Mouse (Mus musculus): Measurements from ENCODE around the gene 2310002L09Rik.
"Not testable (repeated sequence)": the region's sequence is repeated elsewhere in the genome, so short reads cannot be mapped to it uniquely, and the experiment has no call there.

Gene 2310002L09Rik

DNA sequence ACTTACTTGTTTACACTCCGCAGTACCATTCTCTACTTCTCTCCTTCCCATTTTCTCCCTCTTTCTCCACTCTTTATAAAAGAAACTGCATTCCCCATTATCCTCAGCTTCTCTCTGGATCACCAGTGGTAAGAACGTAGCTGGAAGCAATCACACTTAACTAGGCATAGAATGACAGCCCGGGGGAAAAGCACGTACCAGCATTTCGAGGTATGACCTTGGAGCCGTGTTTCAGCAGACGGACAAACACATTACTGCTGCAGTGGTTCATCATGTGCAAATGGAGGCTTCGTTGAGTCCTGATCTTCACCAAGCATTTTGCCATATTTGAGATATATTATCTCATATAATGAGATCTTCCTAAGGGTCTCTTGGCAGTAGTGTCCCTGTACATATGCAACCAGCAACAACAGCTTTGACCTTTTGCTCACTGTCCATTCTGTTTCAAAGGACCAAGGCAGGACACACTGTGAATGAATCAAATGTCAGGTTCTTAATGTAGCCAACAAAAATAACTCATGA, at the start of gene 2310002L09Rik:
Gene 2310002L09Rik, minus strand, starts transcription at position 472 of the 522 bp plus-strand sequence.
- DNase-seq (ENCODE audit: low spot score) = no peak

DNA sequence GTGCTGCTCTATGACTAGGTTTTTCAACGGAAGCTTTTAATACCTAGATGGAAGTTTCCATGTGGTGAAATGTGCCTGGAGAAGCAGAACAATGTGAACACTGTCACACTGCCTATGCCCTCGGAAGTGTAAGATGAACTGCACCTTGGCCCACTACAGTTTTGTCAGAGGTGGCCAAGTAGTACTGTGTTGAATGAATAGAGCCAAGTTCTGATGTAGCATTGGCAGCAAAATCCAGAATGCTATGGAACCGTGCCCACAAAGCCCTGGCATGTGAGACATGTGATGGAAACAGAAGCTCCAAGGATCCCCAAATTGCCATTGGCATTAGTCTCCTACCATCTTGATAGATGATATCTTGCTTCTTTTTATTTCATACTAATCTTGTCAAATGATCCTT, 29.8 kb upstream of the 2310002L09Rik start:
- DNase-seq (ENCODE audit: low spot score) = no peak

DNA sequence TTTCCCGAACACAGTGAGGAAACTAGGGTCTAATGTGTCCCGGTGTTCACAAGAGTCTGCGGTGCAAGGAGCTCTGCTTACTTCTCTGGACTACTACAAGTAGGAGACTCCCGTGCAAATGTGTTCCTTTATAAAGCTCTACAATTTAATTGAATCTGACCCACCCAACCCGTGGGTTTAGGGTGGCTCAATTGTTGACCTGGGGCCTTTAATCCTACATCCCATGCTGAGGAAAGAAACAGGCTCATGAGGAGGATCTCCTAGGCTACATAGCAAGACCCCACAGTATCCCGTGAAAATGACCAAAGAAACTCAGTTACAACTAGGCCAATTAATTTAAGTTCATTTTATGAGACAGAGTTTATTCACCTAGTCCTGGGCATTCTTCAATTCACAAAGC, 30.0 kb downstream of the 2310002L09Rik start, which contains the start of gene Gm11756:
Gene Gm11756, minus strand, starts transcription at position 101 of the 400 bp plus-strand sequence.
- DNase-seq (ENCODE audit: low spot score) = not testable (repeated sequence)

DNA sequence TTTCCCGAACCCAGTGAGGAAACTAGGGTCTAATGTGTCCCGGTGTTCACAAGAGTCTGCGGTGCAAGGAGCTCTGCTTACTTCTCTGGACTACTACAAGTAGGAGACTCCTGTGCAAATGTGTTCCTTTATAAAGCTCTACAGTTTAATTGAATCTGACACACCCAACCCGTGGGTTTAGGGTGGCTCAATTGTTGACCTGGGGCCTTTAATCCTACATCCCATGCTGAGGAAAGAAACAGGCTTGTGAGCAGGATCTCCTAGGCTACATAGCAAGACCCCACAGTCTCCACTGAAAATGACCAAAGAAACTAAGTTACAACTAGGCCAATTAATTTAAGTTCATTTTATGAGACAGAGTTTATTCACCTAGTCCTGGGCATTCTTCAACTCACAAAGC, 44.8 kb downstream of the 2310002L09Rik start, which contains the start of gene Gm13871:
Gene Gm13871, minus strand, starts transcription at position 101 of the 400 bp plus-strand sequence.
- not testable (repeated sequence) for DNase-seq (ENCODE audit: low spot score)

DNA sequence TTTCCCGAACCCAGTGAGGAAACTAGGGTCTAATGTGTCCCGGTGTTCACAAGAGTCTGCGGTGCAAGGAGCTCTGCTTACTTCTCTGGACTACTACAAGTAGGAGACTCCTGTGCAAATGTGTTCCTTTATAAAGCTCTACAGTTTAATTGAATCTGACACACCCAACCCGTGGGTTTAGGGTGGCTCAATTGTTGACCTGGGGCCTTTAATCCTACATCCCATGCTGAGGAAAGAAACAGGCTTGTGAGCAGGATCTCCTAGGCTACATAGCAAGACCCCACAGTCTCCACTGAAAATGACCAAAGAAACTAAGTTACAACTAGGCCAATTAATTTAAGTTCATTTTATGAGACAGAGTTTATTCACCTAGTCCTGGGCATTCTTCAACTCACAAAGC, 59.6 kb downstream of the 2310002L09Rik start, which contains the start of gene Gm11757:
Gene Gm11757, minus strand, starts transcription at position 101 of the 400 bp plus-strand sequence.
- DNase-seq (ENCODE audit: low spot score) = not testable (repeated sequence)

All from ovary, postnatal 36 days (tissue).